Mouse (Mus musculus): ENCODE measurements around the gene Phka2. TPM values are rescaled to one million over a fixed set of nuclear protein-coding genes. Genes with fewer than 3 reads are reported as not detected.

The Phka2 gene
- total and polyA plus RNA-seq, 2 experiments from 2014 or later, result 6.0 to 22.8 TPM

DNA sequence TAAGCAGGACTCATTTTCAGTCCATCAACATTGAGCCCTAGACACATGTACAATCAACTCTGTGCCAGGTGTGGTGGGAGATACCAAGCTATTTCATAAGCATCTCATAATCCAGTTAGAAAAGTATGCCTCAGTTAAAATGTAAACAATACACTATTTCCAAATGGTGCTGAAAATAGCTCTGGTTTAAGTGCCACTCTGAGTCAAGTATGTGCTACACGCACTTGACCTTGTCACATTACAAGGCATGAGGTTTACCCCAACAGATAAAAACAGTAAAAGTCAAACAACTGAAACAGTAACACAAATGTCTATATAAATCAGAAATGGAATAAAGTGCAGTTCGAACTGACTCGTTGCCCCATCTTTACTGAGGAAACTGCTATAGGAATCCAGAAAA, 871 bp upstream of the Phka2 start:
- ATAC-seq, result no peak
- 89% methylated on average over 3 of the region's 3 CpGs for WGBS
- no peak for DNase-seq

DNA sequence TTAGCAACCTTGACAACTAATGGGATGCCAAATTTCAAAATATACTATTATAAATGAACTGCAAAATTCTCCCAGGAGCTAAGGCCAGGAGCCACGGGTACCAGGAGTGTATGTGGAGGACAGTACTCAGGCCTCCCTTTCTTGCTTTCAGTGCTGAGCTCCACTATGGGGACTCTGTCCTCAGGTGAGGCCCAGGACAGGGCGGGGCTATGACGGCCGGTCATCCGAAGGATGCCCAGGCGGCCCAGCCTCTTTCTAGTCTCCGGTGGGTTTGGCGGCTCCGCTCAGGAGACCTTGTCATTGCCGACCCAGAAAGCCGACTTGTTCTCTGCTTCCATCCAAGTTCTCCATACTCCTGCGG, 299 bp upstream of the Phka2 start:
- Histone ChIP-seq H3K4me3 (ENCODE audit: low read depth, low read length) (peak overlapping the region; percentile 54), H3K9me3 (ENCODE audit: low read length) (no peaks in the 10 kb centered on the region), H3K27ac (ENCODE audit: low read depth, low read length) (peak overlapping the region; percentile 70), H3K36me3 (ENCODE audit: insufficient read depth) (no peaks in the 10 kb centered on the region), H3K27me3 (ENCODE audit: insufficient read depth, low read length) (no peaks in the 10 kb centered on the region), H3K9ac (peak overlapping the region; percentile 57), H3K4me1 (ENCODE audit: insufficient read depth) (no peaks in the 10 kb centered on the region; the same call in 1 of the 2 replicates), H3K4me2 (ENCODE audit: low read depth) (peak overlapping the region; percentile 60)
- 41% methylated on average over 12 of the region's 12 CpGs for WGBS
- TF ChIP-seq CTCF (IDR thresholded peaks at IDR 0.05; ENCODE audit: low read depth), result no peak
- DNase-seq, result no peak
- peak; percentile 27 for ATAC-seq

More for the DNA sequence above, 871 bp upstream of the Phka2 start:
- Histone ChIP-seq H3K9ac (no peak overlapping the region), H3K4me3 (ENCODE audit: low read depth, low read length) (no peak overlapping the region), H3K4me1 (ENCODE audit: insufficient read depth) (no peaks in the 10 kb centered on the region; the same call in 1 of the 2 replicates), H3K9me3 (ENCODE audit: low read length) (no peaks in the 10 kb centered on the region), H3K27me3 (ENCODE audit: insufficient read depth, low read length) (no peaks in the 10 kb centered on the region), H3K36me3 (ENCODE audit: insufficient read depth) (no peaks in the 10 kb centered on the region), H3K27ac (ENCODE audit: low read depth, low read length) (no peak overlapping the region), H3K4me2 (ENCODE audit: low read depth) (no peak overlapping the region)
- no peak for TF ChIP-seq CTCF (IDR thresholded peaks at IDR 0.05; ENCODE audit: low read depth)

DNA sequence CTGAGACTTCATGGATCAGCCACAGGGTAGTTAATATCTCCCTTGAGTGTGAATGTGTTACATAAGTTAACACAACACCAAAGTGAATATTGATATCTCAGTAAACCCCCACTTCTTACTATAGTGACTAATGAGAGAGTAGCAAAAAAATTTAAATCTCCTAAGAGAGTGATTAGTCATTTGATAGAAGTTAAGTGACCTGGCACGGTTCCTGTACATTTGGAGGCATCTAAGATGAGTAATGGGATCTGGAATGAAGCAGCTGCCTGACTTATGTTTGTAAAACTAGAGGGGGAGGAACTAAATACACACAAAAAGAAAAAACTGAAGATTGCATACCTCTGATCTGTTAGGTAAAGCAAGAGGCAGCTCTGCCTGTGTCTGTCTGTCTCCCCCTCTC, 7.1 kb downstream of the Phka2 start:
- 75% methylated on average over 1 of the region's 1 CpGs for WGBS
- DNase-seq (no peak), ATAC-seq (no peak)
- no peaks in the 10 kb centered on the region for H3K9me3 ChIP-seq (ENCODE audit: low read length)
- no peaks in the 10 kb centered on the region for H3K36me3 ChIP-seq (ENCODE audit: insufficient read depth)
- H3K4me3 ChIP-seq (ENCODE audit: low read depth, low read length), result no peak overlapping the region
- H3K9ac ChIP-seq, result no peak overlapping the region
- H3K4me1 ChIP-seq (ENCODE audit: insufficient read depth), result no peaks in the 10 kb centered on the region
- H3K27me3 ChIP-seq (ENCODE audit: insufficient read depth, low read length), result no peaks in the 10 kb centered on the region
- H3K27ac ChIP-seq (ENCODE audit: low read depth, low read length), result no peak overlapping the region
- no peak for TF ChIP-seq CTCF (IDR thresholded peaks at IDR 0.05; ENCODE audit: low read depth)
- no peak overlapping the region for H3K4me2 ChIP-seq (ENCODE audit: low read depth)

DNA sequence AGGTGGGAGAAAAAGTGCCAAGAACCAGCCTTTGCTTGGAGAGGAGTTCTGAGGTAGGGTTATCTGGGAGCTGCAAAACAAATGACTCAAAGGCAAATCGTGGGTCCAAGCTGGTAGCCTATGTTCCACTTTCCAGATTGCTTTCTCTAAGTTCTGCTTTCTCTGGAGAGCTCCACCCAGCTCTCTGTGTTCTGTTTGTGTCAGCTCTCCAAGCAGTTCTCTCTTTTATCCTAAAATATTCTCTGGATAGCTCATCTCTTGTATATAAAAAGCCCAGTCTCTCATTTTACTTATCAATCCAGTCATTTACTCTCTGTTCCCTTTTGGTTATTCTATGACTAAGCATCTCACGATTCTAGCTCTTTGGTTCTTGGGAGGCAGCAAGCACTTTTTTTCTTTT, 8.2 kb downstream of the Phka2 start:
- no peak for TF ChIP-seq CTCF (IDR thresholded peaks at IDR 0.05; ENCODE audit: low read depth)
- no peak overlapping the region for H3K27ac ChIP-seq (ENCODE audit: low read depth, low read length)
- no peaks in the 10 kb centered on the region for H3K4me1 ChIP-seq (ENCODE audit: insufficient read depth)
- no peak overlapping the region for H3K4me2 ChIP-seq (ENCODE audit: low read depth)
- WGBS, result 75% methylated on average over 2 of the region's 2 CpGs
- no peaks in the 10 kb centered on the region for H3K27me3 ChIP-seq (ENCODE audit: insufficient read depth, low read length)
- H3K9me3 ChIP-seq (ENCODE audit: low read length), result no peaks in the 10 kb centered on the region
- H3K36me3 ChIP-seq (ENCODE audit: insufficient read depth), result no peaks in the 10 kb centered on the region
- H3K4me3 ChIP-seq (ENCODE audit: low read depth, low read length), result no peak overlapping the region
- no peak overlapping the region for H3K9ac ChIP-seq
- ATAC-seq (no peak), DNase-seq (no peak)

DNA sequence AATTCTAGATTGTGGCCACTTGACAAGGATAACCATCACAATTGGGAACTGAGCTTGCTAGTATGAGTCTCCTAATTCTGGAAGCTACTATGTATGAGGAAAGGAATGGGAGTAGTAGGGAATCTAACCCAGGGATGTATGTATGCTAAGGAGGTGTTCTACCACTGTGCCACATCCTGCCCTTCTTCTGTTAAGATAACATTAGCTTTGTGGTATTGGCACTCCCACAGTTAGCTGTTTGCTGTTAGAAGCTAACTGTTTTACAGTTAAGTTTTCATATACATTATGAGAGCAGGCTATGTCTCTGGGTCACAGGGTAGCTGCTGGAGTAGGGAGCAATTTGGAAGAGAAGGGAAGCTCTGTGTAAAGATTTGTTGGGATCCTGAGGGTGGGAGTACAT, 14.1 kb downstream of the Phka2 start:
- Histone ChIP-seq H3K4me3 (ENCODE audit: low read depth, low read length) (no peak overlapping the region), H3K27me3 (ENCODE audit: insufficient read depth, low read length) (no peaks in the 10 kb centered on the region), H3K4me2 (ENCODE audit: low read depth) (no peak overlapping the region), H3K9ac (no peak overlapping the region), H3K36me3 (ENCODE audit: insufficient read depth) (no peaks in the 10 kb centered on the region), H3K27ac (ENCODE audit: low read depth, low read length) (no peak overlapping the region), H3K9me3 (ENCODE audit: low read length) (no peaks in the 10 kb centered on the region), H3K4me1 (ENCODE audit: insufficient read depth) (no peaks in the 10 kb centered on the region)
- ATAC-seq, result no peak
- DNase-seq, result no peak
- no peak for TF ChIP-seq CTCF (IDR thresholded peaks at IDR 0.05; ENCODE audit: low read depth)

GRCm38 (mm10) chrX:160542772-160543171, 40.8 kb downstream of the Phka2 start:
- Histone ChIP-seq H3K27ac (ENCODE audit: low read depth, low read length) (no peak overlapping the region), H3K36me3 (ENCODE audit: insufficient read depth) (no peaks in the 10 kb centered on the region), H3K9ac (no peak overlapping the region), H3K9me3 (ENCODE audit: low read length) (no peaks in the 10 kb centered on the region), H3K4me1 (ENCODE audit: insufficient read depth) (no peaks in the 10 kb centered on the region), H3K4me3 (ENCODE audit: low read depth, low read length) (no peak overlapping the region), H3K27me3 (ENCODE audit: insufficient read depth, low read length) (no peaks in the 10 kb centered on the region), H3K4me2 (ENCODE audit: low read depth) (no peak overlapping the region)
- TF ChIP-seq CTCF (IDR thresholded peaks at IDR 0.05; ENCODE audit: low read depth), result no peak
- WGBS, result 61% methylated on average over 2 of the region's 2 CpGs
- ATAC-seq (no peak), DNase-seq (no peak)

DNA sequence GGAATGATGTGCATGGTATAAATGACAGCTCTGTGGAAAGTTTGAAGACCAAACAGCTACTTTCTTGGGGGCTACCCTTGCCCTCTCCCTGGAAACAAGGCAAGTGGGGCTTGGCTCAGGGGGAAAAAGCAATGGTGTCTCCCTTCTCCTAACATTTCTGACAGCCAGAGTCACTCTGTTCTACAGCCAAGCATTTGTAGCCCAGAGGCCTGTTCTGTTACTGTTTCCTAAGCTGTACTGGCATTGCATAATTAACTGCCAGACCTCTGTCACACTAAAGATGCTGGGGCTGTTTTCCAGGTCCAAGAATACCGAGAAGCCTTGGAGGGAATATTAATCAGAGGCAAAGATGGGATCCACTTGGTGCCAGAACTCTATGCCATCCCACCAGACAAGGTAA, 46.9 kb downstream of the Phka2 start:
- 50% methylated on average over 1 of the region's 1 CpGs for WGBS
- TF ChIP-seq CTCF (IDR thresholded peaks at IDR 0.05; ENCODE audit: low read depth), result no peak
- Histone ChIP-seq H3K27ac (ENCODE audit: low read depth, low read length) (no peak overlapping the region), H3K4me3 (ENCODE audit: low read depth, low read length) (no peak overlapping the region), H3K4me2 (ENCODE audit: low read depth) (no peak overlapping the region), H3K9ac (no peak overlapping the region), H3K36me3 (ENCODE audit: insufficient read depth) (no peaks in the 10 kb centered on the region), H3K4me1 (ENCODE audit: insufficient read depth) (no peaks in the 10 kb centered on the region), H3K27me3 (ENCODE audit: insufficient read depth, low read length) (no peaks in the 10 kb centered on the region), H3K9me3 (ENCODE audit: low read length) (no peaks in the 10 kb centered on the region)
- ATAC-seq, result no peak
- DNase-seq, result no peak

DNA sequence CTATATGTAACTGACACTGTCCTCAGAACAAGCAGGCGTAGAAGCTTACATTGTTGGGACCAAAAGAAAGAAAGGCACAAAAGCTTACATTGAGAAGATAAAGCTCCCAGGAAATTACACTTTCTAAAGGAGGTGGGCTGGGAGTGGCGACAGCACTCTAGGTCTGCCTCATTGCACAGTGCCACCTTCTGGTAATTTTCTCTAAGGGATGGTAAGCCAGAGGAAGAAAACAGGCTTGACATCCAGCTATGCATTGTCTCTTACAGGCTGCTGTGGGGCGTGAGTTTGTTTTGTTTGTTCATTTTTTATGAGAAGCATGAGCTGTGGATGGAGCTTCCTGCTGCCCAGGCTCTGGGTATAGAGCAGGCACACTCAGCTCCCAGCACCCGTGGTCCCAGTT, 50.1 kb downstream of the Phka2 start:
- no peak overlapping the region for H3K9ac ChIP-seq
- DNase-seq (peak; percentile 18), ATAC-seq (no peak)
- no peaks in the 10 kb centered on the region for H3K36me3 ChIP-seq (ENCODE audit: insufficient read depth)
- no peak overlapping the region for H3K4me3 ChIP-seq (ENCODE audit: low read depth, low read length)
- no peaks in the 10 kb centered on the region for H3K9me3 ChIP-seq (ENCODE audit: low read length)
- H3K4me2 ChIP-seq (ENCODE audit: low read depth), result no peak overlapping the region
- 52% methylated on average over 4 of the region's 4 CpGs for WGBS
- H3K27ac ChIP-seq (ENCODE audit: low read depth, low read length), result no peak overlapping the region
- no peaks in the 10 kb centered on the region for H3K27me3 ChIP-seq (ENCODE audit: insufficient read depth, low read length)
- no peaks in the 10 kb centered on the region for H3K4me1 ChIP-seq (ENCODE audit: insufficient read depth)
- peak; percentile 49 for TF ChIP-seq CTCF (IDR thresholded peaks at IDR 0.05; ENCODE audit: low read depth)
